Mouse (Mus musculus) heart, adult 8-10 months (tissue): ENCODE measurements around the gene Snx17. TPM values are rescaled to one million over a fixed set of nuclear protein-coding genes. Genes with fewer than 3 reads are reported as not detected.
"Not testable (repeated sequence)": the region's sequence is repeated elsewhere in the genome, so short reads cannot be mapped to it uniquely, and the experiment has no call there.

Experiments used
- DNase-seq: peaks from one replicate; pipeline ENCODE4 v3.0.0; 2022; ENCODE audit warnings: low spot score
- total RNA-seq, 4 experiments: library from RNA; stranded (reverse); gene quantifications; 2 replicates each; pipeline ENCODE4 v1.2.4; 2022

Snx17 gene
- total RNA-seq, 4 experiments from 2014 or later, result 62.1 to 65.5 (median 62.7) TPM

- no peak for DNase-seq
Measured at GRCm38 (mm10) chr5:31196207-31196606, 3.2 kb downstream of the Snx17 start.

GRCm38 (mm10) chr5:31197072-31197471 is 4.0 kb downstream of the Snx17 start:
- no peak for DNase-seq

GRCm38 (mm10) chr5:31198170-31198569 is 5.1 kb downstream of the Snx17 start:
- no peak for DNase-seq

GRCm38 (mm10) chr5:31198616-31199320 is 5.7 kb downstream of the Snx17 start:
- no peak for DNase-seq

- no peak for DNase-seq
Measured at GRCm38 (mm10) chr5:31199321-31199892, 6.4 kb downstream of the Snx17 start.

GRCm38 (mm10) chr5:31199893-31200292 is 6.9 kb downstream of the Snx17 start:
- no peak for DNase-seq

GRCm38 (mm10) chr5:31200327-31200768 is 7.3 kb downstream of the Snx17 start:
- DNase-seq, result no peak

- no peak for DNase-seq
Measured at GRCm38 (mm10) chr5:31201042-31201741, 8.2 kb downstream of the Snx17 start.

- DNase-seq, result peak; percentile 98
Measured at GRCm38 (mm10) chr5:31201742-31202590, 8.9 kb downstream of the Snx17 start, which contains the start of gene Zfp513. Zfp513 (minus strand) TSS chr5:31202303.

GRCm38 (mm10) chr5:31202933-31203332 is 9.9 kb downstream of the Snx17 start:
- DNase-seq, result no peak

GRCm38 (mm10) chr5:31203866-31204265 is 10.8 kb downstream of the Snx17 start:
- no peak for DNase-seq

GRCm38 (mm10) chr5:31204421-31204820 is 11.4 kb downstream of the Snx17 start:
- DNase-seq, result no peak

GRCm38 (mm10) chr5:31216554-31216953 is 23.5 kb downstream of the Snx17 start:
- not testable (repeated sequence) for DNase-seq

GRCm38 (mm10) chr5:31218294-31218693 is 25.3 kb downstream of the Snx17 start:
- DNase-seq, result no peak

GRCm38 (mm10) chr5:31219070-31219469 is 26.0 kb downstream of the Snx17 start:
- DNase-seq, result no peak

- DNase-seq, result no peak
Measured at GRCm38 (mm10) chr5:31219474-31219873, 26.4 kb downstream of the Snx17 start.

- no peak for DNase-seq
Measured at GRCm38 (mm10) chr5:31219911-31220447, 27.0 kb downstream of the Snx17 start.

- DNase-seq, result peak; percentile 97
Measured at GRCm38 (mm10) chr5:31220448-31221303, 27.6 kb downstream of the Snx17 start, which contains the start of gene Ppm1g. Ppm1g (minus strand) TSS chr5:31220687.

GRCm38 (mm10) chr5:31221304-31221945 is 28.4 kb downstream of the Snx17 start:
- DNase-seq, result no peak

- no peak for DNase-seq
Measured at GRCm38 (mm10) chr5:31222696-31223095, 29.7 kb downstream of the Snx17 start.
